Mouse (Mus musculus): ENCODE data around the gene Gm12569. TPM values are rescaled to one million over a fixed set of nuclear protein-coding genes. Genes with fewer than 3 reads are reported as not detected.

Gm12569 gene
- polyA plus RNA-seq, 1 experiment from 2014 or later: not detected

- no peaks in the 10 kb centered on the region for H3K36me3 ChIP-seq (ENCODE audit: control insufficient read depth, insufficient read depth, low read length)
- no peaks in the 10 kb centered on the region for H3K27me3 ChIP-seq (ENCODE audit: control insufficient read depth, insufficient read depth, low read length)
- H3K4me2 ChIP-seq (replicated peaks; ENCODE audit: low read depth, low read length): no peak overlapping the region
- H3K4me1 ChIP-seq (ENCODE audit: control insufficient read depth, insufficient read depth, low read length): no peaks in the 10 kb centered on the region
- H3K4me3 ChIP-seq (ENCODE audit: low read length): no peak overlapping the region
- 92% methylated on average over 4 of the region's 4 CpGs for WGBS
- no peaks in the 10 kb centered on the region for H3K9me3 ChIP-seq (ENCODE audit: control insufficient read depth, low read length)
- H3K9ac ChIP-seq (ENCODE audit: low read depth, low read length): no peak overlapping the region
- ATAC-seq (ENCODE audit: low FRiP score, low TSS enrichment): no peak
- no peak overlapping the region for H3K27ac ChIP-seq (ENCODE audit: low read depth, low read length)
Observed at GRCm38 (mm10) chr11:51257006-51257405, 36.7 kb downstream of the Gm12569 start.

- Histone ChIP-seq H3K27me3 (ENCODE audit: control insufficient read depth, insufficient read depth, low read length) (no peaks in the 10 kb centered on the region), H3K4me1 (ENCODE audit: control insufficient read depth, insufficient read depth, low read length) (peaks cover 10% of the 10 kb centered on the region), H3K9me3 (ENCODE audit: control insufficient read depth, low read length) (no peaks in the 10 kb centered on the region), H3K36me3 (ENCODE audit: control insufficient read depth, insufficient read depth, low read length) (peaks cover under 1% of the 10 kb centered on the region; the same call in 1 of the 2 replicates), H3K9ac (ENCODE audit: low read depth, low read length) (peak within 1 kb of the TSS; percentile 65), H3K4me2 (replicated peaks; ENCODE audit: low read depth, low read length) (peak within 1 kb of the TSS; percentile 82), H3K27ac (ENCODE audit: low read depth, low read length) (peak within 1 kb of the TSS; percentile 81), H3K4me3 (ENCODE audit: low read length) (peak within 1 kb of the TSS; percentile 94)
- ATAC-seq (ENCODE audit: low FRiP score, low TSS enrichment): no peak
- 83% methylated on average over 3 of the region's 3 CpGs for WGBS
Observed at GRCm38 (mm10) chr11:51261680-51262219, 41.5 kb downstream of the Gm12569 start, which contains the start of gene Clk4. Gene Clk4, plus strand, starts transcription at chr11:51261730.

GRCm38 (mm10) chr11:51262342-51263285 is 42.3 kb downstream of the Gm12569 start, which contains the start of gene BC049762:
Gene BC049762, minus strand, starts transcription at chr11:51263046.
- Histone ChIP-seq H3K27ac (ENCODE audit: low read depth, low read length) (peak within 1 kb of the TSS; percentile 89), H3K27me3 (ENCODE audit: control insufficient read depth, insufficient read depth, low read length) (no peaks in the 10 kb centered on the region), H3K4me2 (replicated peaks; ENCODE audit: low read depth, low read length) (peak within 1 kb of the TSS; percentile 82), H3K36me3 (ENCODE audit: control insufficient read depth, insufficient read depth, low read length) (peaks cover 9% of the 10 kb centered on the region), H3K9ac (ENCODE audit: low read depth, low read length) (peak within 1 kb of the TSS; percentile 95), H3K9me3 (ENCODE audit: control insufficient read depth, low read length) (no peaks in the 10 kb centered on the region), H3K4me3 (ENCODE audit: low read length) (peak within 1 kb of the TSS; percentile 94), H3K4me1 (ENCODE audit: control insufficient read depth, insufficient read depth, low read length) (peaks cover 10% of the 10 kb centered on the region)
- 8% methylated on average over 57 of the region's 57 CpGs for WGBS
- peak; percentile 98 for ATAC-seq (ENCODE audit: low FRiP score, low TSS enrichment)

- Histone ChIP-seq H3K27me3 (ENCODE audit: control insufficient read depth, insufficient read depth, low read length) (no peaks in the 10 kb centered on the region), H3K9ac (ENCODE audit: low read depth, low read length) (peak overlapping the region; percentile 95)
- WGBS: under 1% methylated on average over 48 of the region's 50 CpGs
Observed at GRCm38 (mm10) chr11:51263286-51263831, 43.1 kb downstream of the Gm12569 start.

GRCm38 (mm10) chr11:51264352-51264751 is 44.1 kb downstream of the Gm12569 start:
- Histone ChIP-seq H3K4me1 (ENCODE audit: control insufficient read depth, insufficient read depth, low read length) (peaks cover 10% of the 10 kb centered on the region), H3K9ac (ENCODE audit: low read depth, low read length) (peak overlapping the region; percentile 95; the same call in 1 of the 2 replicates), H3K27me3 (ENCODE audit: control insufficient read depth, insufficient read depth, low read length) (no peaks in the 10 kb centered on the region), H3K9me3 (ENCODE audit: control insufficient read depth, low read length) (no peaks in the 10 kb centered on the region), H3K4me3 (ENCODE audit: low read length) (peak overlapping the region; percentile 94), H3K36me3 (ENCODE audit: control insufficient read depth, insufficient read depth, low read length) (peaks cover 13% of the 10 kb centered on the region), H3K27ac (ENCODE audit: low read depth, low read length) (no peak overlapping the region; the same call in 1 of the 2 replicates), H3K4me2 (replicated peaks; ENCODE audit: low read depth, low read length) (peak overlapping the region; percentile 82)
- ATAC-seq (ENCODE audit: low FRiP score, low TSS enrichment): no peak; the same call in 1 of the 2 replicates
- WGBS: 10% methylated on average over 6 of the region's 6 CpGs

More at GRCm38 (mm10) chr11:51263286-51263831, 43.1 kb downstream of the Gm12569 start:
- Histone ChIP-seq H3K36me3 (ENCODE audit: control insufficient read depth, insufficient read depth, low read length) (peaks cover 13% of the 10 kb centered on the region), H3K4me3 (ENCODE audit: low read length) (peak overlapping the region; percentile 94), H3K4me2 (replicated peaks; ENCODE audit: low read depth, low read length) (peak overlapping the region; percentile 82), H3K4me1 (ENCODE audit: control insufficient read depth, insufficient read depth, low read length) (peaks cover 10% of the 10 kb centered on the region), H3K9me3 (ENCODE audit: control insufficient read depth, low read length) (no peaks in the 10 kb centered on the region), H3K27ac (ENCODE audit: low read depth, low read length) (peak overlapping the region; percentile 89)
- peak; percentile 58 for ATAC-seq (ENCODE audit: low FRiP score, low TSS enrichment)

GRCm38 (mm10) chr11:51265326-51265725 is 45.1 kb downstream of the Gm12569 start:
- WGBS: 53% methylated on average over 3 of the region's 3 CpGs
- peaks cover 16% of the 10 kb centered on the region for H3K36me3 ChIP-seq (ENCODE audit: control insufficient read depth, insufficient read depth, low read length)
- no peak overlapping the region for H3K4me3 ChIP-seq (ENCODE audit: low read length)
- H3K4me2 ChIP-seq (replicated peaks; ENCODE audit: low read depth, low read length): peak overlapping the region; percentile 82
- ATAC-seq (ENCODE audit: low FRiP score, low TSS enrichment): no peak
- H3K27me3 ChIP-seq (ENCODE audit: control insufficient read depth, insufficient read depth, low read length): no peaks in the 10 kb centered on the region
- no peak overlapping the region for H3K27ac ChIP-seq (ENCODE audit: low read depth, low read length)
- peaks cover 10% of the 10 kb centered on the region for H3K4me1 ChIP-seq (ENCODE audit: control insufficient read depth, insufficient read depth, low read length)
- no peaks in the 10 kb centered on the region for H3K9me3 ChIP-seq (ENCODE audit: control insufficient read depth, low read length)
- no peak overlapping the region for H3K9ac ChIP-seq (ENCODE audit: low read depth, low read length)

GRCm38 (mm10) chr11:51274418-51274817 is 54.1 kb downstream of the Gm12569 start:
- no peaks in the 10 kb centered on the region for H3K27me3 ChIP-seq (ENCODE audit: control insufficient read depth, insufficient read depth, low read length)
- no peak for ATAC-seq (ENCODE audit: low FRiP score, low TSS enrichment)
- no peak overlapping the region for H3K4me2 ChIP-seq (replicated peaks; ENCODE audit: low read depth, low read length)
- H3K4me3 ChIP-seq (ENCODE audit: low read length): no peak overlapping the region
- WGBS: 89% methylated on average over 1 of the region's 1 CpGs
- no peaks in the 10 kb centered on the region for H3K4me1 ChIP-seq (ENCODE audit: control insufficient read depth, insufficient read depth, low read length)
- no peaks in the 10 kb centered on the region for H3K9me3 ChIP-seq (ENCODE audit: control insufficient read depth, low read length)
- H3K36me3 ChIP-seq (ENCODE audit: control insufficient read depth, insufficient read depth, low read length): peaks cover 80% of the 10 kb centered on the region
- no peak overlapping the region for H3K27ac ChIP-seq (ENCODE audit: low read depth, low read length)
- H3K9ac ChIP-seq (ENCODE audit: low read depth, low read length): no peak overlapping the region
